8 mouse cellular contexts compared by ENCODE assay signal in genomic region chr13:56601199-56601598, GRCm38 (mm10). TPM values are rescaled to one million over a fixed set of nuclear protein-coding genes. Genes with fewer than 3 reads are reported as not detected.
A peak's percentile ranks its signal among the peaks of the same experiment; 100 is the strongest.
DNase-seq lines count a peak whose midpoint lies in the region; ATAC-seq lines count a peak whose summit lies in the region.

No protein-coding gene starts in this region.

- peak overlapping the region; percentile 10; the same call in 1 of the 2 replicates for H3K27ac ChIP-seq in midbrain, embryonic 12.5 days (replicated peaks)
- no peak overlapping the region for H3K27ac ChIP-seq in midbrain, embryonic 15.5 days
- peak overlapping the region; percentile 44 for H3K27ac ChIP-seq in hindbrain, embryonic 13.5 days
- peak overlapping the region; percentile 90 for H3K27ac ChIP-seq in stomach, embryonic 14.5 days (ENCODE audit: low read length)

- no peaks in the 10 kb centered on the region for H3K9me3 ChIP-seq in midbrain, embryonic 12.5 days
- no peaks in the 10 kb centered on the region for H3K9me3 ChIP-seq in midbrain, embryonic 15.5 days
- H3K9me3 ChIP-seq in hindbrain, embryonic 13.5 days = no peaks in the 10 kb centered on the region
- H3K9me3 ChIP-seq in stomach, embryonic 14.5 days (ENCODE audit: control insufficient read depth, low read depth, low read length) = no peaks in the 10 kb centered on the region

- no peak overlapping the region for H3K4me3 ChIP-seq in midbrain, embryonic 12.5 days
- no peak overlapping the region for H3K4me3 ChIP-seq in midbrain, embryonic 15.5 days
- no peak overlapping the region for H3K4me3 ChIP-seq in hindbrain, embryonic 13.5 days
- no peak overlapping the region for H3K4me3 ChIP-seq in stomach, embryonic 14.5 days (ENCODE audit: low read depth, low read length)

- ATAC-seq in midbrain, embryonic 12.5 days (ENCODE audit: low FRiP score, low read depth) = no peak
- no peak for ATAC-seq in midbrain, embryonic 15.5 days (replicated peaks)
- ATAC-seq in hindbrain, embryonic 13.5 days (ENCODE audit: low FRiP score) = no peak
- peak; percentile 73; the same call in 1 of the 2 replicates for ATAC-seq in stomach, embryonic 14.5 days (ENCODE audit: insufficient number of reproducible peaks, insufficient read depth, low FRiP score, low read depth)

- H3K27me3 ChIP-seq in midbrain, embryonic 12.5 days = peaks cover 16% of the 10 kb centered on the region; the same call in 1 of the 2 replicates
- no peaks in the 10 kb centered on the region for H3K27me3 ChIP-seq in midbrain, embryonic 15.5 days (replicated peaks)
- 0 out of 2 replicates have a peak, but pooled peaks cover 3% of the 10 kb centered on the region for H3K27me3 ChIP-seq in hindbrain, embryonic 13.5 days
- no peaks in the 10 kb centered on the region for H3K27me3 ChIP-seq in stomach, embryonic 14.5 days (ENCODE audit: control insufficient read depth, insufficient read depth, low read length)

- DNase-seq in fibroblast of lung, adult 2 months (ENCODE audit: low read depth) = peak; percentile 97
- DNase-seq in frontal cortex, postnatal 10 days (ENCODE audit: low spot score in 2 of 2) = no peak
- DNase-seq in retina, embryonic 14.5 days (ENCODE audit: low spot score) = no peak
- no peak for DNase-seq in ovary, adult 18-20 months (ENCODE audit: low spot score)

- 45% methylated on average over 11 of the region's 11 CpGs for WGBS in midbrain, embryonic 12.5 days
- WGBS in midbrain, embryonic 15.5 days = 48% methylated on average over 11 of the region's 11 CpGs
- WGBS in hindbrain, embryonic 13.5 days = 29% methylated on average over 11 of the region's 11 CpGs
- WGBS in stomach, embryonic 14.5 days = 18% methylated on average over 11 of the region's 11 CpGs

- H3K9ac ChIP-seq in midbrain, embryonic 12.5 days (replicated peaks) = no peak overlapping the region
- H3K9ac ChIP-seq in midbrain, embryonic 15.5 days = no peak overlapping the region
- H3K9ac ChIP-seq in hindbrain, embryonic 13.5 days = no peak overlapping the region
- H3K9ac ChIP-seq in stomach, embryonic 14.5 days (replicated peaks; ENCODE audit: low read depth, low read length) = no peak overlapping the region

- no peaks in the 10 kb centered on the region for H3K36me3 ChIP-seq in midbrain, embryonic 12.5 days
- H3K36me3 ChIP-seq in midbrain, embryonic 15.5 days (replicated peaks) = no peaks in the 10 kb centered on the region
- no peaks in the 10 kb centered on the region for H3K36me3 ChIP-seq in hindbrain, embryonic 13.5 days
- H3K36me3 ChIP-seq in stomach, embryonic 14.5 days (ENCODE audit: control insufficient read depth, insufficient read depth, low read length) = no peaks in the 10 kb centered on the region

- peaks cover 15% of the 10 kb centered on the region for H3K4me1 ChIP-seq in midbrain, embryonic 12.5 days
- peaks cover 10% of the 10 kb centered on the region; the same call in 1 of the 2 replicates for H3K4me1 ChIP-seq in midbrain, embryonic 15.5 days
- peaks cover 28% of the 10 kb centered on the region for H3K4me1 ChIP-seq in hindbrain, embryonic 13.5 days (replicated peaks)
- peaks cover 39% of the 10 kb centered on the region for H3K4me1 ChIP-seq in stomach, embryonic 14.5 days (ENCODE audit: control insufficient read depth, insufficient read depth, low read length)

- no peak overlapping the region for H3K4me2 ChIP-seq in midbrain, embryonic 12.5 days (replicated peaks)
- no peak overlapping the region for H3K4me2 ChIP-seq in midbrain, embryonic 15.5 days
- H3K4me2 ChIP-seq in hindbrain, embryonic 13.5 days = no peak overlapping the region
- no peak overlapping the region for H3K4me2 ChIP-seq in stomach, embryonic 14.5 days (replicated peaks; ENCODE audit: low read depth, low read length)

RNA-seq across cellular contexts. Expression of gene Tgfbi, which starts 8.1 kb away (rescaled TPM):
- 15.3 and 27.3 TPM in 2 replicates for polyA plus RNA-seq in midbrain, embryonic 12.5 days (2016; fragmentation: Nextera tagmentation; extraction: Ambion mirVana)
- 3.6 and 4.4 TPM in 2 replicates for polyA plus RNA-seq in midbrain, embryonic 15.5 days (2015; fragmentation: Nextera tagmentation; extraction: Ambion mirVana)
- polyA plus RNA-seq in hindbrain, embryonic 13.5 days (2015; fragmentation: Nextera tagmentation; extraction: Ambion mirVana) = 11.3 and 14.6 TPM in 2 replicates
- polyA plus RNA-seq in stomach, embryonic 14.5 days (2014; fragmentation: Nextera tagmentation; extraction: Ambion mirVana) = 123 and 134 TPM in 2 replicates

RNA-seq across cellular contexts. Expression of gene Lect2, which starts 52.9 kb away (rescaled TPM):
- not detected in 2 replicates for polyA plus RNA-seq in midbrain, embryonic 12.5 days (2016; fragmentation: Nextera tagmentation; extraction: Ambion mirVana)
- polyA plus RNA-seq in midbrain, embryonic 15.5 days (2015; fragmentation: Nextera tagmentation; extraction: Ambion mirVana) = not detected in 2 replicates
- polyA plus RNA-seq in hindbrain, embryonic 13.5 days (2015; fragmentation: Nextera tagmentation; extraction: Ambion mirVana) = not detected in 2 replicates
- polyA plus RNA-seq in stomach, embryonic 14.5 days (2014; fragmentation: Nextera tagmentation; extraction: Ambion mirVana) = not detected in 2 replicates
